Mouse (Mus musculus) mesoderm, embryonic 11.5 days (tissue): ENCODE measurements around the gene Tjap1.
A peak's percentile ranks its signal among the peaks of the same experiment; 100 is the strongest.

Experiments
- DNase-seq: peaks from one replicate; pipeline ENCODE4 v3.0.0-alpha.2; 2012; ENCODE audit warnings: low read depth, low spot score

The Tjap1 gene

DNA sequence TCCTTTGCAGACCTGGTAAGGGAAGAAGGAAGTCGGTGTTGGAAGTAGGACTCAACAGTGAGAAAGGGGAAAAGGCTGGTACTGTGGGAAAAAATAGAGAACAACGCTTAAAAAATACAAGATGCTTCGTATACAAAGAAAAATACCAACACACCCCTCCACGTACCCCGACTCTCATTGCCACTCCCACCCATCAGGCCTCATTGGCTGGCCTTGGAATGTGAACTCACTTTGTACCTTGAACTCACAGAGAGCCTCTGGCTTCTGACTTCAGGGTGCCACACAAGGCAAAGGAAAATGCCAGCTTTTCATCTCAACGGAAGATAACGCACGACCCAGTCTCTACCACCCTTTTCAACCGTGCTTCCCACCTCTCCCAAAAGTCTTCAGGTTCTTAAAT lies 314 bp upstream of the Tjap1 start:
- DNase-seq: no peak

DNA sequence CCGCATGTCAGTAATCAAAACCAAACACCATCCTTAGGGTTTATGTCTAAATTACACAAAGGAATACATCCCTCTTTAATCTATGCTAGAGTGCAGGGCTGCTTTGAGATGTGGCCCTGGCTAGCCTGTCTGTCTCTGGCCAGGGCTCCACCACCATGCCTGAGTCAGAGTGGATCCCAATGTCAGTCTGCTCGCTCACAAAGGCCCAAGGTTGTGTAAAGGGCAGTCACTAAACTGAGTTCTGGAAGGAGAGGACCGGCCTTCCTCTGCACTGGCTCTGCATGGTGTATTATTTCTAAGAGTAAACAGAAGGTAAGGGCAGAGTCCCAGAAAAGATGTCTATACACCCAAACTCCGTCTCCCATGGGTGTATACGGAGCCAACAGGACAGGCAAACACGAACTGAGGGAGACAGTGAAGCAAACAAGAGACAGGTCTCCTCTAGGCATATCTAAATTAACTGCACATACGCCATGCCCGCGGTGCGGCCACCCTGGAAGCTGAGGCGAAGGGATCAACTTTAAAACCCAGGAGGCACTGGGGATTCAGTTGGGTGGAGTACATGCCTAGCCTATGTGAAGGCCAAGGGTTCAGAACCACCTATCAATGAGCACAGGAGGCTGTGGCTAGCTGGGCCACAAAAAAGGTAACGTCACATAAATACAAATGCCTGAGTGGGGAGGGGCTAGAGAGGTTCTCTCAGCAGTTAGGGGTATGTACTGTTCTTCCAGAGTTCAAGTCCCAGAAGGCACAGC lies 4.6 kb downstream of the Tjap1 start:
- DNase-seq: no peak

DNA sequence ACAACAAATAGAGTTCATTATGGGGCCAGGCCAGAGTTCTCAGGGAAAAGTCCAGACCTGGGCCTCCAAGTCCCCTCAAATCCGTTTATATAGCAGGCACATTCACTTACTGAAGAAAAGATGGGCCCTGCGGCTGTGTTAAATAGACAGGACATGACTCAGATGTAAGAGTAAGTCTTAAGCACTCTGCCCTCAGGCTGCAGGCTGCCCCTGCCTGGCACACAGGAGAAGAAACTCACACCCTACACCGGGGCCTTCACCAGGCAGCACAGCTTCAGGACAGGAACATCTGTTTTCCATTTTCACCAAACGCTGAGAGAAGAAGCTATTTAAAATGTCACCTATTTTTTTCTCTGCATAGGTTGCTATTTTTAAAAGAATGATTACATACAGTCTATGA lies 5.2 kb downstream of the Tjap1 start:
- no peak for DNase-seq

DNA sequence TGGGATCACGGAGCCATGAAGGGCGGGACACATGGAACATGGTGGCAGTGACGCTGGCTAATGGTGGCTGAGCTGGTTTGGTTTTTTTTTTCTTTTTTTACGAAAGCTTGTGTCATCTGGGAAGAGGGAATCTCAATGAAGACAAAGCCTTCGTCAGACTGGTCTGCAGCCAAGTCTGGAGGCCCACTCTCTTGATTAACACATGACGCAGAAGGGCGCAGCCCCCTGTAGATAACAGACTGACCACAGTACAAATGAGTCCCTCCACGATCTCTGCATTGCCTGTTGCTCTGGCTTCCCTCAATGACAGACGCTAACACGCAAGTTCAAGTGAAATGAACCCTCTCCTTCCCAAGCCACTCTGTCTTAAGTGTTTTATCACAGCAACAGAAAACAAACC lies 7.3 kb downstream of the Tjap1 start:
- DNase-seq: no peak

DNA sequence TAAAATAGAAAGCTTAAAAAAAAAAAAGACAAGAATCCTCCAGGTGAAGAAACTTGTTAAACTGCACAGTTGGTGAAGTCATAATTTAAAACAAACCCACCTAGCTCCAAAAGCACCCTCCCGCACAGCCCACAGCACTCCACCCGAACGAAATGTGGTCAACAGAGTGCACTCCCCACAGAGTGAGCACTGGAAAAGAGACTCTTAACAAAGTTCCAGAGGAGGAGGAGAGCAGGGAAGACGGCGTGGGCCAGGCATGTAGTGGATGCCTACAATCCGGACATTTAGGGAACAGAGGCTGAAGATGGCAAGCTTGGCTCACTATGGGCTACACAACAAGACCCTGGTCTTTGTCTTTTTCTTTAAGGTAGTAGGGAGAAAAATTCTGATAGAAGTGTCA lies 7.8 kb downstream of the Tjap1 start:
- DNase-seq: no peak

DNA sequence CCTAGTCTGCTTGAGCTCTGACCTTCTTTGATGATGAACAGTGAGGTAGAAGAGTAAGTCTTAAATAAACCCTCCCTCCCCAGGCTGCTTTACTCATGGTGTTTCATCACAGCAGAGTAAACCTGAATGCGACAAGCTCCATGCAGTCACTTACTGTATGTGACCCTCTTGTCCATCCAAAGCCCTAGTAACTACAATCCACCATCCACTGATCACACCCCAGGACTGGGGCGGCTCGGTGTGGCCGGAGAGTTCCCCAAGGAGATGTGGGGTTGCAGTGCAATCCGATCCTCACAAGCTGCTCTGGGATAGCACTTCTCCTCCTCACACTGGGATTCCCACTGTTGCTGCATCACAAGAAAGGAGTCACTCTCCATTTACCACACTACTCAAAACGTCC lies 8.4 kb downstream of the Tjap1 start:
- DNase-seq: no peak

DNA sequence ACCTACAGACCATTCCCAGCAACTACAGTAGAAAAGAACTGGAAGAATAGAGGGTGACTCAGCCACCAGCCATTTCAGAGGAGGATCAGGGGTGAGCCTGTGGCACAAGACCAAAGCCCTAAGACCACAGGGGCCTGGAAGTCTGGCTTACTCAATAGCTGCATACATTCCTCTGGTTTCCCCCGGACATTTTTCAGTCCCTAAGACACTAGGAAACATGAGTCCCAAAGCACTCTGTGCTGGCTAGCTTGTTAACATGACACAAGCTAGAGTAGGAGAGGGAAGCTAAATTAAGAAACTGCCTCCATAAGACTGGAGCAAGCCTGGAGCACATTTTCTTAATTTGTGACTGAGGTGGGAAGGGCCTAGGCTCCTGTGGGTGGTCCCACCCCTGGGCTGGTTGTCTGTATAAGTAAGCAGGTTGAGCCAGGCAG lies 9.0 kb downstream of the Tjap1 start:
- DNase-seq: no peak

DNA sequence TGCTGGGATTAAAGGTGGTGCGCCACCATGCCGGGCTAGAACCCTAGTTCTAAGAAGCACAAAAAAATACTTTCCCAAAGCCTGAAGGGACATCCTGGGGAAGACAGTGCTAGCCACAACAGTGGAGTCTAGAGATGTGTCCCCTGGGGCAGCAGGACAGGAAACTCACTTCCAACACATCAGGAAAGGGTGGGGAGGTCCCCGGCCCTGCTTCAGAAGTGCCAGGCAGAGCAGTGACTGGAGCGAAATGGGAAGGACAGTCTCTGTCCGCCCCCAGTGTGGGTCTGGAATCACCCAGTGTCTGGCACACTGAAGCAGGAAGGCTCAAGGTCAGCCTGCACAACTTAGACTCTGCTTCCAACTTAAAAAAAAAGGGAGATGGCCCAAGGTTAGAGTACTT lies 10.2 kb downstream of the Tjap1 start:
- DNase-seq: no peak

DNA sequence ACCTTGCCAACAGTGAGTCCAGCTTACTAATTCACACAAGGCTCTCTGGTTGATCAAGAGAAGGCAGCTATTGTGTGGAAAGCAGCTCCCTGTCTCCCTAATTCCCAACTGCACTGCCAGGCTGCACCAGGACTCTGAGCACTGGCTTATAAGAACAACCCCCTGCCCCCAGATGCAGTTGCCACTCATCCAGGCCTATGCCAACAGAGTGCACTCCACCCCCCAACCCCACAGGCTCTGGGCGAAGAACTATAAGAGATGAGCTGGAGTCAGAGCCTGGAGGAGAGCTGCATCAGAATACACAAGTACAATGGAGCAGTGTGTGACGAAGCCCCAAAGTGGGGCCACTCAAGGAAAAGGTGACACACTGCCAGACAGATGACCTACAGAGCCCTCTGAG lies 10.8 kb downstream of the Tjap1 start:
- DNase-seq: no peak

DNA sequence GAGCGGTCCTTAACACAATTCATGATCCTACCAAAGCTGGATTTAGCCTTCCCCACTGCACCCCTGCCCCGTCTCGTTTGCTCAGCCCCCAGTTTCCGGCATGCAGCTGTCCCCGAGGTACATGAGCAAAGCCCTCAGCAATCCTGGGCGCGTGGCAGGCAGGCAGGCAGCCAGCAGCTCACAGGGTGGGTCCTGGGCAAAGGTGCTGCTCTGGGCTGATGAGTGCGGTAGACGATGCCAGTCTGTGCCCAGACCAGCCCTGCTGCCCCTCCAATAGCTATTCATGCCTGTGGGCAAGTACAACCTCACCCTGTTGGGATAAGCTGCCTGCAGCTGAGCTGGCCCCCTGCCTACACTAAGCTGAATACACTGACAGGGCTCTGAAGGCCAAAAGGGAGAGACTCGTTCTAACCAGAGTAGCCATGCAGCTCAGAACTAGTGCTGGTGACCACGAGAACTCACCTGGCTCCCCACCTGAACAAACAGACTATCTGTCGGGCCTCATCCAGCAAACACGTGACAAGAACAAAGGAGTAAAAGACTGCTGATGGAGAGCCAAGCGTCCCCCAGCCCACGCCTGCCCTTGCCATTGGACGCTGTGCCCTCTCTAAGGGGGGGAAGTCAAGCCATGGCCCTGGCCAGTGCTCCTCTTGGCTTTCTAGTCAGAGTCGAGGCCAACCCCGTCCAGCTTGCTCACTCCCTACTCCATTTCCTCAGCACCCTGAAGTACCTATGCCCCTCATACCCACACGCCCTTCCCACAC lies 12.9 kb downstream of the Tjap1 start:
- no peak for DNase-seq

DNA sequence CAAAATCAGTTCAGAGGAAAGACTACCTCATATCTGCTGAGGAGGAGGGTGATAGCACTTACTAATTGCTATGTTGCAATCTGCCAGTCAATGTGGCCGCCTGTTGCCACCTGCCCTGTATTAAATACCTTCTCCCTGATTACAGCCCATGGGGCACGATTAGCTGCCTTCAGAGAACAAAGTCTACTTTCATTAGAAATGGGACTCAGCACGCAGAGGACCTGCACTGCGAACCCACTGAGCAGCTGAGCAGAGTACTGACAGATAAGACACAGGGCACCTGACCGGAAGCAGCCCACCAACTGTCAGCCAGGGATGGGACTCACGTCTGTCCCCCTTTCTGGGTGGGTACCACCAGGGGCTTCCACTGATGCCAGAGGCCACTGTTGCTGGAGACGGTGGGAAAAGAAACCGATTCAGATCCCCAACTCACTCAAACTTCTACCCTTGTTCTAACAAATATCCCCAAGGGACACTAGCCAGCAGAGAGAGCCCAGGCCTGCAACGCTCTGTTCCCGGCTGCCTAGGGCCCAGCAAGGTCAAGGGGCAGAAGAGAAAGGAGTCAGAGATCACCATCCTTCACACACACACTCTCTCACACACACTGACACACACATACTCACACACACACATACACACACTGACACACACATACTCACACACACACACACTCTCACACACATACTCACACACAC lies 14.7 kb downstream of the Tjap1 start:
- no peak for DNase-seq

DNA sequence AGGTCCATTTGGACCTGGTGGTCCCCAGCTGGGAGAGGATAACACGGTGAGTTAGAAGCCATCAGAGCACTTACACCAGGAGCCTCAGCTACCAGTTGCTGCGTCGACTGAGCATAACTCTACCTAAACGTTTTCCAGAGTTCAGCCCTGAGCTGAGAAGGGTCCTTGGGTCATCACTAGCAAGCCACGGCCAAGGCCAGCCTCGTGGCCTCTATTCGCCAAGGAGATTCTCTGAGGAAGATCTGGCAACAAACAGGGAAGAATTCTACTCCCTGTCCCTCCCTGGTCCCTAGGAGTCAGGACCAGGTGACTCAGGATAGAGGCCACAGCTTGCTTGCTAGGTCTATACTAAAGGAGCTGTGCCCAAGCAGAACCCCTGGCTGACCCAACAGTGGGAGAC lies 15.3 kb downstream of the Tjap1 start:
- DNase-seq: no peak

DNA sequence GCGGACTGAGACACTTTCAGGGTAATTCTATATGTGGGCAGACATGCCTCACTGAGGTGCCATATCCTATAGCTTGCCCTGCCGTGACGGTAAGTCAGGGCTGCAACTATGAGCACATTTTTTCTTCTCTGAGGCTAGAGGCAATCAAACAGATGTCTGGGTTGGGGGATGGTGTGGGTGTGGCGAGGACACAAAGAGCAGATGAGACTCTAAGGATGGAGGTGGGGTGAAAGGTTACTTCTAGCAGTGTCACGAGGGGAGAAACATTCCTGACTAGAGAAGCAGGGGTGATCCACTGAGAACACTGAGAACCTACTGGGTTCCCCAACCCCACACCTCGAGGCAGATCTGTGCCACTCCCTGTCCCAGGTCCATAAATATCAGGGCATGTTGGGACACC lies 15.8 kb downstream of the Tjap1 start:
- no peak for DNase-seq

DNA sequence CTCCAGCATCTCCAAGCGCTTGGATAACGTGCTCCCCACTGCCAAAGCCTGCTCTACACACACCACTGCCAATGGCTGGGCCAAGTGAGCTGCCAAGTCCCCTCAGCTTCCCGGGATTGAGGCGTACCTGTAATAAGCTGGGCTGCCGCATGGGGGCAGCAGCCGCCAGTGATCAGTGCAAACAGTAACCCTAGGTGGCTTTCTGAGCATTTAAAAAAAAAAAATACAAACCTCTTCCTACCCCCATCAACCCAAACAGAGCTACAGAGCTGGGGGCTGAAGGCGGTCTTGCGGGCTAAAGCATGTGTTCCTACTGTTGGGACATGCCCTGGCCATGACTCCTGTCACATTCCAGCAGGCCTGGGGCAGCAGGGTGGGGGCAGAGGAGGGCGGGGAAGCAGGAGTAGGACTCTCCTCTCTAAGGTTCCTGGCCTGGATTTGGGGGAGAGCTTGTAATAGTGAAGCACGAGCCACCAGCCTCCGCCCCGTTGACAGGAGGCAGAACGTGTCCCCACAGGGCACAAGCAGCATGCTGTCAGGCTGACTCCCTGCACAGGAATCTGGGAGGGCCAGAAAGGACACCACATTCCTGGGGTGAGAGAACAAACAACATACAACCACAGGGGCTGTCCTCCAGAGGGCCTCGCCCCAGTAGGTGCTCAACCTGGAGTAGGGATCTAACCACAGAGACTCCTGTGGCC lies 16.8 kb downstream of the Tjap1 start:
- DNase-seq: peak; percentile 75

DNA sequence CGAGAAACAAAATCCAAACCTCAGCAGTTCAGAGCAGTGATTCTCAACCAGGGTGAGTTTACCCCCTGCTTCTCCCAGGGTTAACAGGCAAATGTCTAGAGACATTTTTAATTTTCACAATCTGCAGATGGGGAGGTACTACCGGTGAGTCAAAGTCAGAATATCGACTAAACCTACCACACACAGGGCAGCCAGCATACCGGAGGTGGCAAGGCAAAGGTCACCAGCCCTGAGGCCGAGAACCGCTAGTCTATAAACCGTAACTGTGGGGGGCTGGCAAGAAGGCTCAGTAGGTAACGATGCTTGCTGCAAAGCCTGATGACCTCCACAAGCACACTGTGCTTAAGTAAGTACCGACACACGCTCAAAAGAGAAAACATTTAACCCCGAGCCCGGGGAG lies 17.3 kb downstream of the Tjap1 start:
- DNase-seq: no peak

DNA sequence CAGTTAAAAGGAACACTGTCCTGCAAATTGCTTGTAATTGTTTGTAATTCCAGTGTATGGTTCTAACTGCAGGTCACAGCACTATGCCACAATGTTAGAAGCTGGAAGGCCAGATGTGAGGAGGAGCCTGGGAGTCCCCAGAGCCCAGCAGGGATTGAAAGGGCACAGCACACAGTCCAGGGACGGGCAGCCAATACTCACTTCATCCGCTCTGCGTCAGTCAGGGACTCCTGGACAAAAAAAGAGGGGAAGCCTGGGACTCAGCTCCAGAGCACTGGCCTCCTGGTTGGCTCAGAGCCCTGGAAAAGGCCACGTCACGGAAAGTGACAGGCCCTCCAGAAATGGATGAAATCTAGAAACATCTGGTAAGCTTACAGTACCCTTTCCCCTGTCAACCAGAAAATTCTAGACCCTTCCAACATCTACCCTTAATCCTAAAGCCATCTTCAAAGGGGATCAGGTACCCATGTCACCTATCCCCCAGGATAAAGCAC lies 20.6 kb downstream of the Tjap1 start:
- DNase-seq: no peak

DNA sequence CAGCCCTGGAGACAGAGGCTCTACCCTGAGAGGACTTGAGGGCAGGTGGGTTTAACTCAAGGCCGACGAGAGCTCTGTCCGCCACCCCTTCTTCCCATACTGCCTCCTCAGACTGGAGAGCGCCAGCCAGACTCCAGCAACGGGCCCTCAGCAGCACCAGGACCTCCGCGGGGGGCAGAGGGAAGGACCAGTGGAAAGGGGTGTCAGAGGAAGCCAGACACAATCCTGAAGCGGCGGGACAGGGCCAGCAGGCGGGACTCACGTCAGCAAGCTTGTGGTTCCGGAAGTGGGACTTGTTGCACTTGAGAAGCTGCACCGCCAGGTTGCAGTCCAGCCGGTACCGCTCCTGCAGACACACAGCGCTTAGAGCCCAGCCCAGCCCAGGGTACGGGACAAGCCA lies 23.2 kb downstream of the Tjap1 start:
- no peak for DNase-seq

DNA sequence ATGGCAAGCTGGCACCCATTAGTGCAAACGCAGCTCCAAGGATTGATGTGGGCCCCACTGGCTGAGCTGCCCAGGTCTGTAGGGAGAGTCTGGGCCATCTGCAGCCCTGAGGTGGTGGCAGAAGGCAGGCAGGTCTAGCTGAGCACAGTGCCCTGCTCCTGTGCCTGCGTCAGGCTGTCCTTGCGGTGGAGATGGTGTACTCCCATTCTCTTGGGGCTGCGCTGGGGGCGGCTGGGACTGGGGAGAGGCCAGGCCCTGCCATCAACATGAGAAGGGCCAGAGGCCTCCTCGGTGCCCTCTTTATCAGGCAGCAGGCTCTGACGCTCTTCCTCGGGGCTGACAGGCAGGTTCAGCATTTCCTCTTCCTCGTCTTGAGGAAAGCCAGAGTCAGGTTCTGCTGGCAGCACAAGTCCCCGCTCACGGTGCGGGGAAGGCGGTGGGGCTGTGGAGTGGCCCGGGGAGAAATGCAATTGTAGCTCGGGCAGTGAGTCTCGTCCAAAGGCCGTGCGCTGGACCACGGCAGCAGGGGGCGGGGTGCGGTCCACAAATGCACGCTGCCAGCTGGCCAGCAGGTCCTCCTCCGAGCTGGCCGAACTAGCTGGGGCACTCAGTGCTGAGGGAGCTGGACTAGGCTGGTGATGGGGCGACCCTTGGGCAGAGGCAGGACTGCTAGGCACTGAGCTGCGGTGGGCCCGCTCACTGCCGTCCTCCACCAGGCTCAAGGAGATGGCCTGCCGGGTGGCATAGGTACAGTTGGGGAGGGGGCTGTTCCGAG lies 24.4 kb downstream of the Tjap1 start:
- no peak for DNase-seq

DNA sequence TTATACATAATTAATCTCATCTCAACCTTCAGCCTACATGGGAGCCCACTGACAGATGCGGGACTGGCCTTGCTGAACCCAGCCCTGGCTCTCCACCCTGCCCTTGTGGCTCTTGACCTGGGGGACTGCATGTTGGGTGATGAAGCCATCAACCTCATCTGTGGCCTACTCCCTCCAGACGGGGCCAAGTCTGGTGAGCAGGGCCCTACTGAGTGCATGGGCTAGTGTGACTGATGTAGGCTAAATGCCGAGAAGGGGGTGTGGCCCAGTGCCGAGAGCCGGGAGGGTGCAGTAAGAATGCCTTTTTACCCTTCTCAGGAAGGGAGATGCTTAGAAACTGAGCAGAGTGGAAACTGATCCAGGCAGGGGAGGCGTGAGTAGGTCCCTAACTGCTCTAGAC lies 27.7 kb downstream of the Tjap1 start:
- no peak for DNase-seq

DNA sequence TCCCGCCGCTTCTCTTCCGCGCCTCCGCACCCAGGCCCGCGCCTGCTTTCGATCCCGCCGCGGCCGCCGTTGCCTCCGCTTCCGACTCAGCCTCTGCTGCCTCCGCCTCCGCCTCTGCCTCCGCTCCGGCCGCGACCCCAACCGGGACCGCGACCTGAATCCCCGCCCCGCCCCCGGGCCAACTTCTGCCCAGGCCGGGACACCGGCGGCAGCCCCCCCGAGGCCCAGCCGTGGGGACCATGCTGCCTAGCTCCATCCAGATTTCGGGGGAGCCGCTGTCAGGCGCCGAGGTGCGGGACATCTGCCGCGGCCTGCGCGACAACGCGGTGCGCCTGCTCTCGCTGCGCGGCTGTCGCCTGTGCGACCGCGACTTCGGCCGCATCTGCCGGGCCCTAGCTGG lies 28.7 kb downstream of the Tjap1 start:
- no peak for DNase-seq

DNA sequence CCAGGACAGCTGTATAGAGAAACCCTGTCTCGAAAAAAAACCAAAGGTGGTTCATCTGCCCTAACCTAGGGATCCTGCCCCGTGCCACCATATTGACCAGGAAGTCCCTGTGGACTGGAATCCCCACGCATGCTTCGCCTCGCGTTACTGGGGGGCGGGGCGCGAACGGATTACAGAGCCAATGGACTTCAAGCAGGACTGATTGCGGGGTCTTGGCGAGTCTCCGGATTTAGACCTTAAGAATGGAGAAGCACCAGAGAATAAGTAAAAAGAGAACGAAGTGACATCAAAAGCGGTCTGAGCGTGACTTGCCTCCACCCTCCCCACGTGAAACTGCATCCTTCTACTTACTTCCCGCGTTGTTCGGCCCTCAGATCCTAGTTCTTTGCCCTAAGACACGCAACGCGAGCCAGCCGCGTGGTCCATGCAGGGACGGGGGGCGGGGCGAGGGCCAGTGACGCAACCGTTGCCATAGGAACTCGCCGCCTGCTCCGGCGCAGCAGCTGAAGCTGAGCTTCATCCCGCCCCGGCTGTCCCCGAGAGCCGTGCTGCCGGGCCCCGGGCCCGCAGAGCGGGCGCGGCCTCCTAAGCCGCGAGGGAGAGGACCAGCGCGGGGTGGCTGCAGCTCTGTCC lies 29.3 kb downstream of the Tjap1 start, which contains the start of gene Lrrc73:
Gene Lrrc73, plus strand, starts transcription at position 80 of the 633 bp plus-strand sequence.
- DNase-seq: peak; percentile 91
